Mouse (Mus musculus) E14TG2a.4 (cell line): ENCODE data around the gene Nmur1.

Experiments used
- CTCF ChIP-seq: conservative IDR thresholded peaks from 2 replicates; pipeline ENCODE4 v1.5.1; 2014; ENCODE audit warnings: low read length
- NANOG ChIP-seq: IDR thresholded peaks from 2 replicates; pipeline ENCODE4 v1.6.1; 2014; ENCODE audit warnings: borderline replicate concordance, low read length, mixed read lengths

GRCm38 (mm10) chr1:86354186-86354585, 71.8 kb downstream of the Nmur1 start:
- TF ChIP-seq CTCF (no peak), NANOG (no peak)
